Mouse (Mus musculus): ENCODE measurements at regions not wholly inside any gene's neighbourhood (a gene's known extent, or its start where the extent isn't known, plus 50 kb on each side); places are given as distances from the start of the nearest gene placed in this dataset.

- H3K27me3 ChIP-seq (ENCODE audit: control insufficient read depth, insufficient read depth, low read length) = no peaks in the 10 kb centered on the region
- intact Hi-C loops (cut with DNase I) = no loop called here
- no peak for DNase-seq
- no peak overlapping the region for H3K9ac ChIP-seq (ENCODE audit: low read depth, low read length)
- no peak overlapping the region for H3K27ac ChIP-seq
- H3K4me1 ChIP-seq (ENCODE audit: control insufficient read depth, insufficient read depth, low read length) = no peaks in the 10 kb centered on the region
- no peak overlapping the region for H3K4me3 ChIP-seq
- H3K36me3 ChIP-seq (ENCODE audit: control insufficient read depth, insufficient read depth, low read length) = no peaks in the 10 kb centered on the region
- WGBS = 65% methylated on average over 4 of the region's 4 CpGs
- TF ChIP-seq POLR2A (IDR thresholded peaks at IDR 0.05; ENCODE audit: insufficient read depth, low read depth, low read length) (no peak), EP300 (IDR thresholded peaks at IDR 0.05; ENCODE audit: insufficient read depth, low read depth, low read length) (no peak), CTCF (IDR thresholded peaks at IDR 0.05) (no peak)
- no peaks in the 10 kb centered on the region for H3K79me2 ChIP-seq (replicated peaks; ENCODE audit: control insufficient read depth, insufficient read depth, low read length)
These were observed 659.6 kb upstream of the Kirrel3 start for GRCm38 (mm10) chr9:33826116-33826515.

GRCm38 (mm10) chr9:33827409-33827808 is 658.3 kb upstream of the Kirrel3 start:
- intact Hi-C loops (cut with DNase I) = no loop called here
- Histone ChIP-seq H3K79me2 (replicated peaks; ENCODE audit: control insufficient read depth, insufficient read depth, low read length) (no peaks in the 10 kb centered on the region), H3K9ac (ENCODE audit: low read depth, low read length) (no peak overlapping the region), H3K27ac (no peak overlapping the region), H3K27me3 (ENCODE audit: control insufficient read depth, insufficient read depth, low read length) (no peaks in the 10 kb centered on the region), H3K36me3 (ENCODE audit: control insufficient read depth, insufficient read depth, low read length) (no peaks in the 10 kb centered on the region), H3K4me3 (no peak overlapping the region), H3K4me1 (ENCODE audit: control insufficient read depth, insufficient read depth, low read length) (no peaks in the 10 kb centered on the region)
- TF ChIP-seq EP300 (IDR thresholded peaks at IDR 0.05; ENCODE audit: insufficient read depth, low read depth, low read length) = no peak
- no peak for TF ChIP-seq CTCF (IDR thresholded peaks at IDR 0.05)
- no peak for TF ChIP-seq POLR2A (IDR thresholded peaks at IDR 0.05; ENCODE audit: insufficient read depth, low read depth, low read length)
- 66% methylated on average over 2 of the region's 2 CpGs for WGBS
- no peak for DNase-seq

GRCm38 (mm10) chr9:33837666-33838380 is 647.9 kb upstream of the Kirrel3 start:
- Histone ChIP-seq H3K27me3 (ENCODE audit: control insufficient read depth, insufficient read depth, low read length) (no peaks in the 10 kb centered on the region), H3K36me3 (ENCODE audit: control insufficient read depth, insufficient read depth, low read length) (no peaks in the 10 kb centered on the region), H3K4me3 (no peak overlapping the region), H3K4me1 (ENCODE audit: control insufficient read depth, insufficient read depth, low read length) (no peaks in the 10 kb centered on the region), H3K27ac (no peak overlapping the region), H3K79me2 (replicated peaks; ENCODE audit: control insufficient read depth, insufficient read depth, low read length) (no peaks in the 10 kb centered on the region), H3K9ac (ENCODE audit: low read depth, low read length) (no peak overlapping the region)
- intact Hi-C loops (cut with DNase I) = no loop called here
- DNase-seq = no peak
- 49% methylated on average over 1 of the region's 1 CpGs for WGBS
- no peak for TF ChIP-seq POLR2A (IDR thresholded peaks at IDR 0.05; ENCODE audit: insufficient read depth, low read depth, low read length)
- no peak for TF ChIP-seq CTCF (IDR thresholded peaks at IDR 0.05)
- TF ChIP-seq EP300 (IDR thresholded peaks at IDR 0.05; ENCODE audit: insufficient read depth, low read depth, low read length) = no peak

- H3K79me2 ChIP-seq (replicated peaks; ENCODE audit: control insufficient read depth, insufficient read depth, low read length) = no peaks in the 10 kb centered on the region
- WGBS = 75% methylated on average over 5 of the region's 5 CpGs
- no peak overlapping the region for H3K27ac ChIP-seq
- H3K4me1 ChIP-seq (ENCODE audit: control insufficient read depth, insufficient read depth, low read length) = no peaks in the 10 kb centered on the region
- intact Hi-C loops (cut with DNase I) = loop anchor here (10.0 kb wide), 1 partner anchor 85 kb away; no protein-coding TSS in a partner anchor
- no peaks in the 10 kb centered on the region for H3K36me3 ChIP-seq (ENCODE audit: control insufficient read depth, insufficient read depth, low read length)
- no peak overlapping the region for H3K9ac ChIP-seq (ENCODE audit: low read depth, low read length)
- H3K4me3 ChIP-seq = no peak overlapping the region
- DNase-seq = no peak
- TF ChIP-seq POLR2A (IDR thresholded peaks at IDR 0.05; ENCODE audit: insufficient read depth, low read depth, low read length) (no peak), CTCF (IDR thresholded peaks at IDR 0.05) (no peak), EP300 (IDR thresholded peaks at IDR 0.05; ENCODE audit: insufficient read depth, low read depth, low read length) (no peak)
- H3K27me3 ChIP-seq (ENCODE audit: control insufficient read depth, insufficient read depth, low read length) = no peaks in the 10 kb centered on the region
These were observed 636.1 kb upstream of the Kirrel3 start for GRCm38 (mm10) chr9:33849623-33850022.

GRCm38 (mm10) chr9:33850024-33850423 is 635.7 kb upstream of the Kirrel3 start:
- no peaks in the 10 kb centered on the region for H3K36me3 ChIP-seq (ENCODE audit: control insufficient read depth, insufficient read depth, low read length)
- DNase-seq = peak in 1 of 2 experiments; percentile 2
- intact Hi-C loops (cut with DNase I) = loop anchor here (10.0 kb wide), 1 partner anchor 85 kb away; no protein-coding TSS in a partner anchor

GRCm38 (mm10) chr9:33850993-33851392 is 634.7 kb upstream of the Kirrel3 start:
- no peaks in the 10 kb centered on the region for H3K27me3 ChIP-seq (ENCODE audit: control insufficient read depth, insufficient read depth, low read length)
- no peak for TF ChIP-seq POLR2A (IDR thresholded peaks at IDR 0.05; ENCODE audit: insufficient read depth, low read depth, low read length)
- no peak for TF ChIP-seq EP300 (IDR thresholded peaks at IDR 0.05; ENCODE audit: insufficient read depth, low read depth, low read length)
- TF ChIP-seq CTCF (IDR thresholded peaks at IDR 0.05) = no peak

More at GRCm38 (mm10) chr9:33850024-33850423, 635.7 kb upstream of the Kirrel3 start:
- Histone ChIP-seq H3K79me2 (replicated peaks; ENCODE audit: control insufficient read depth, insufficient read depth, low read length) (no peaks in the 10 kb centered on the region), H3K4me3 (no peak overlapping the region), H3K27me3 (ENCODE audit: control insufficient read depth, insufficient read depth, low read length) (no peaks in the 10 kb centered on the region), H3K4me1 (ENCODE audit: control insufficient read depth, insufficient read depth, low read length) (no peaks in the 10 kb centered on the region), H3K27ac (no peak overlapping the region), H3K9ac (ENCODE audit: low read depth, low read length) (no peak overlapping the region)
- no peak for TF ChIP-seq EP300 (IDR thresholded peaks at IDR 0.05; ENCODE audit: insufficient read depth, low read depth, low read length)
- TF ChIP-seq CTCF (IDR thresholded peaks at IDR 0.05) = no peak
- TF ChIP-seq POLR2A (IDR thresholded peaks at IDR 0.05; ENCODE audit: insufficient read depth, low read depth, low read length) = no peak
- 63% methylated on average over 7 of the region's 7 CpGs for WGBS

More at GRCm38 (mm10) chr9:33850993-33851392, 634.7 kb upstream of the Kirrel3 start:
- Histone ChIP-seq H3K36me3 (ENCODE audit: control insufficient read depth, insufficient read depth, low read length) (no peaks in the 10 kb centered on the region), H3K9ac (ENCODE audit: low read depth, low read length) (no peak overlapping the region), H3K4me1 (ENCODE audit: control insufficient read depth, insufficient read depth, low read length) (no peaks in the 10 kb centered on the region), H3K4me3 (no peak overlapping the region), H3K79me2 (replicated peaks; ENCODE audit: control insufficient read depth, insufficient read depth, low read length) (no peaks in the 10 kb centered on the region), H3K27ac (no peak overlapping the region)
- intact Hi-C loops (cut with DNase I) = loop anchor here (10.0 kb wide), 1 partner anchor 84 kb away; no protein-coding TSS in a partner anchor
- no peak for DNase-seq

Measured in heart, adult 2 months (tissue).